Mouse (Mus musculus) liver, embryonic 16.5 days (tissue): ENCODE results near the gene Ube4a. TPM values are rescaled to one million over a fixed set of nuclear protein-coding genes. Genes with fewer than 3 reads are reported as not detected.

Experiments used
- ATAC-seq: fragments of 200-750 bp; cut with Nextera tagmentation; 2 replicates; pipeline ENCODE4 v1.8.0; 2017; ENCODE audit warnings: low read depth, mild to moderate bottlenecking, moderate number of reproducible peaks, moderate library complexity
- H3K27ac ChIP-seq: fragments of 300-500 bp; sonication (generic); 2 replicates; pipeline ENCODE4 v1.5.1; 2014; ENCODE audit warnings: mild to moderate bottlenecking, low read length
- H3K27me3 ChIP-seq: fragments of 300-500 bp; sonication (generic); 2 replicates; pipeline ENCODE4 v1.6.1; 2014; ENCODE audit warnings: low read depth, low read length, mixed read lengths; ENCODE audit not compliant: control insufficient read depth, insufficient read depth
- H3K36me3 ChIP-seq: fragments of 300-500 bp; sonication (generic); 2 replicates; pipeline ENCODE4 v1.6.1; 2014; ENCODE audit warnings: mild to moderate bottlenecking; ENCODE audit not compliant: control insufficient read depth, insufficient read depth
- H3K4me1 ChIP-seq: fragments of 300-500 bp; sonication (generic); 2 replicates; pipeline ENCODE4 v1.6.1; 2014; ENCODE audit warnings: low read depth, low read length, mixed read lengths; ENCODE audit not compliant: control insufficient read depth
- H3K4me2 ChIP-seq: fragments of 300-500 bp; sonication (generic); 2 replicates; pipeline ENCODE4 v1.6.1; 2014; ENCODE audit warnings: low read depth, low read length, mixed read lengths
- H3K4me3 ChIP-seq: fragments of 300-500 bp; sonication (generic); 2 replicates; pipeline ENCODE4 v1.5.1; 2014; ENCODE audit warnings: low read depth, mild to moderate bottlenecking, low read length
- H3K9ac ChIP-seq: fragments of 300-500 bp; sonication (generic); 2 replicates; pipeline ENCODE4 v1.6.1; 2014; ENCODE audit warnings: low read depth, low read length
- H3K9me3 ChIP-seq: fragments of 300-500 bp; sonication (generic); replicated peaks from 2 replicates; pipeline ENCODE4 v1.6.1; 2016; ENCODE audit warnings: low read length; ENCODE audit not compliant: control insufficient read depth
- WGBS: fragments of 180-500 bp; shearing (Covaris S2); extraction: QIAGEN DNeasy Blood & Tissue Kit; methylation state at CpG from one replicate; pipeline ENCODE4 v1.1.7; 2014; ENCODE audit not compliant: insufficient replicate concordance; 5-methylcytosine and 5-hydroxymethylcytosine counted together
- polyA plus RNA-seq: library from polyadenylated mRNA; unstranded; fragments of >200 nt; fragmentation: Nextera tagmentation; extraction: Ambion mirVana; gene quantifications from 2 replicates; pipeline ENCODE4 v1.2.1, GENCODE M21; 2015

Ube4a gene
- polyA plus RNA-seq, 1 experiment from 2014 or later: 11.5 TPM

GRCm38 (mm10) chr9:44882436-44882980 is 82.9 kb downstream of the Ube4a start:
- no peak for ATAC-seq
- H3K27me3 ChIP-seq: no peaks in the 10 kb centered on the region; the same call in none of the 2 replicates
- H3K9ac ChIP-seq: peak overlapping the region; percentile 80
- H3K27ac ChIP-seq: peak overlapping the region; percentile 22; the same call in 1 of the 2 replicates
- H3K36me3 ChIP-seq: no peaks in the 10 kb centered on the region
- H3K4me1 ChIP-seq: peaks cover 34% of the 10 kb centered on the region
- 0% methylated on average over 26 of the region's 27 CpGs for WGBS
- peak overlapping the region; percentile 93 for H3K4me3 ChIP-seq
- peak overlapping the region; percentile 99 for H3K4me2 ChIP-seq
- H3K9me3 ChIP-seq: no peaks in the 10 kb centered on the region

- Histone ChIP-seq H3K9ac (peak overlapping the region; percentile 80), H3K27me3 (no peaks in the 10 kb centered on the region; the same call in none of the 2 replicates), H3K4me3 (peak overlapping the region; percentile 93), H3K36me3 (no peaks in the 10 kb centered on the region), H3K9me3 (no peaks in the 10 kb centered on the region), H3K4me1 (peaks cover 34% of the 10 kb centered on the region), H3K27ac (peak overlapping the region; percentile 93), H3K4me2 (peak overlapping the region; percentile 99)
- under 1% methylated on average over 28 of the region's 29 CpGs for WGBS
- peak; percentile 51 for ATAC-seq
These were observed 83.4 kb downstream of the Ube4a start for GRCm38 (mm10) chr9:44881941-44882435.

DNA sequence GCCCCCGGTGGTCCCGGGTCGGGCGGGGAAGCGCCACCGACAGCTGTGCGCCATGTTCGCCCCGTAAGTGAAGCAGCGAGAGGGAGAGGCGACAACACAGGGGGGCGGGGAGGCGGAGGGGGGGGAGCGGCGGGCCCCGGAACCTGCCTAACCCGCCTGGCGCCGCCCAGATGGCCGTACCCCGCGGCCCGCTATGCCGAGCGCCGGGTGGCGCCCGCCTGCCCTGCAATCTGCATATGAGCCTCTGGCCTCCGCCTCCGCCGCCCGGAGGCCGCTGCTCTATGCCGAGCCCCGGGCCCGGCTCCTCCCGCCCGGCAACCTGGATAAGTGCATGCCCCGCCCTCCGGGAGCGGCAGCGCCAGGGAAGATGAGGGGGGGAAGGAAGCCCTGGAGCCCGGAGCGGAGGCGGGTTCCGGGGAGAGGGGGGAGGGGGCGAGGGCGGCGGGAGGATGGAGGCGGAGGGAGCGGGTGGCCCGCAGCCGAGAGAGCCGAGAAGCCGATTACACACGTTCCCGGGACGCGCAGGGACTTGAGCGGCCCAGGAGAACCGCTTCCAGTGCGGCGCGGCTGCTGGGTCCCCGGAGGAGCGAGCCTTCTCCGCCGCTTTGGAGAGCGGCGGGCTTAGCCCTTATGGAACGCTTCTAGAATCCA is 84.1 kb downstream of the Ube4a start, which contains the start of gene Kmt2a:
Kmt2a (minus strand) TSS at position 76 of the 651 bp plus-strand sequence.
- WGBS: 0% methylated on average over 61 of the region's 71 CpGs
- Histone ChIP-seq H3K9me3 (no peaks in the 10 kb centered on the region), H3K27ac (peak within 1 kb of the TSS; percentile 93), H3K36me3 (no peaks in the 10 kb centered on the region), H3K4me3 (peak within 1 kb of the TSS; percentile 93), H3K4me1 (peaks cover 34% of the 10 kb centered on the region), H3K9ac (peak within 1 kb of the TSS; percentile 92), H3K27me3 (no peaks in the 10 kb centered on the region; the same call in none of the 2 replicates), H3K4me2 (peak within 1 kb of the TSS; percentile 99)
- peak; percentile 87 for ATAC-seq

- Histone ChIP-seq H3K9me3 (no peaks in the 10 kb centered on the region), H3K4me3 (peak overlapping the region; percentile 93), H3K36me3 (no peaks in the 10 kb centered on the region), H3K4me2 (peak overlapping the region; percentile 99), H3K4me1 (peaks cover 34% of the 10 kb centered on the region), H3K27me3 (no peaks in the 10 kb centered on the region; the same call in none of the 2 replicates), H3K9ac (peak overlapping the region; percentile 92), H3K27ac (peak overlapping the region; percentile 86)
- peak; percentile 7 for ATAC-seq
- 0% methylated on average over 44 of the region's 44 CpGs for WGBS
These were observed 84.9 kb downstream of the Ube4a start for GRCm38 (mm10) chr9:44880309-44881081.

DNA sequence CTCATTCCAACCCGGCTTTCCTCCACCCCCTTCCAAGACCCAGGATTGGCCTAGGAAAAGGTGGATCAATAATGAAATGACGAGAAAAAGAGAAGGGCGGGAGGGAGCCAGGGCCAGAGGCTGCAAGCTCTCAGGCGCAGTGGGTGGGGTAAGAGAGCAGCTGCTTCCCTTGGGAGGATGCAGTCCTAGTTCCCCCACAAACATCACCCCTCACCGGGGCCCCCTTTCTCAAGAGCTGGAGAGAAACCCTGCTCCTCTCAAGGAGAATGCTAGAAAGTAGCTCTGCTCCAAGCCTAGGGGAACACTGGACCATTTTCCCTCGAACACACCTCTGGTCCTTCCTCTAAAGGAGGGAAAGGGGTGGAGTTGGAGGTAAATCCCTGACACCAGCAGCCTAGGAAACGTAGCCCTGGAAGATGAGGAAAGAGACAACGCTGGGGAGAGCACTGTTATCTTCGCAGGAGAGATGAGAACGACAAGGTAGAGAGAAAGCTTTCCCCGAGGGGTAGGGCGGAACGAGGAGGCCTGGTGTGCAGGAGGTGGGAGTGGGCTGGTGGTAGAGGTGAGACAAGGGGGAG is 85.6 kb downstream of the Ube4a start:
- Histone ChIP-seq H3K9ac (peak overlapping the region; percentile 92), H3K4me3 (peak overlapping the region; percentile 93), H3K4me1 (peaks cover 34% of the 10 kb centered on the region), H3K4me2 (peak overlapping the region; percentile 99), H3K27ac (peak overlapping the region; percentile 2), H3K27me3 (no peaks in the 10 kb centered on the region; the same call in none of the 2 replicates), H3K9me3 (no peaks in the 10 kb centered on the region), H3K36me3 (no peaks in the 10 kb centered on the region)
- ATAC-seq: no peak
- under 1% methylated on average over 13 of the region's 13 CpGs for WGBS

DNA sequence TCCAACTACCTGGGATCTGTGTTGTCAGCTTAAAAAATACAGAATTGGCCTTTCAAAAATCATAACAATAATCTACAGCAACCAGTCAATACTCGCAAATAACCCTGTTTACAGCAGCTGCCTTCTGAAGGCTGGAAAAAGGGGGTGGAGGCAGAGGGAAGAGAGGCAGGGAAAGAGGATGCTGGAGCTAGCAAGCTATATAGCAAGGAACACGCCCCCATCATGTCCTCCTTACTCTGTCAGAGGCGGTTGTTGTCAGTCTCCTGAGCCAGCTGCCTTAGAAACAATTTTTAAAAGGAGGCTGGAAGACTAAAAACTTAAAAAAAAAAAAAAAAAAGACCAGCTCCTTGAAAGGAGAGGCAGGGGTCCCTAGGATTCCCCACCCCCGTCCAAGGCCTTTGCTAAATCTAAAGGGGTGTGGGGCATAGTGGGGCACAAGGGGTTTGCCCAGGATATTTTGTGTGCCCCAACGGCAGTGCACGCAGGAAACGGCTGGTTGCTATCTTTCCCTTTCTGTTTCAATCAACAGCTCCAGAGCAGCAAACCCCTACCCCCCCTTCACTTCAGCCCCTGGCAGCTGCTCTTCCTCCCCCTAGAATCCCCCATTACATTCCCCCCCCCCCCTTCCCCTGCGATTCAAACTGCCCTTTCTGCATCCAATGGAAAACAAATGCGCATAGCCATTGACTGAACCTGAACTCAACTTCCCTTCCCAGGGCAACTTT is 86.5 kb downstream of the Ube4a start:
- Histone ChIP-seq H3K9ac (peak overlapping the region; percentile 92; the same call in 1 of the 2 replicates), H3K27me3 (no peaks in the 10 kb centered on the region; the same call in none of the 2 replicates), H3K4me2 (peak overlapping the region; percentile 99), H3K4me3 (peak overlapping the region; percentile 93), H3K9me3 (no peaks in the 10 kb centered on the region), H3K4me1 (peaks cover 34% of the 10 kb centered on the region), H3K36me3 (no peaks in the 10 kb centered on the region), H3K27ac (peak overlapping the region; percentile 2; the same call in 1 of the 2 replicates)
- WGBS: 11% methylated on average over 9 of the region's 9 CpGs
- ATAC-seq: no peak

DNA sequence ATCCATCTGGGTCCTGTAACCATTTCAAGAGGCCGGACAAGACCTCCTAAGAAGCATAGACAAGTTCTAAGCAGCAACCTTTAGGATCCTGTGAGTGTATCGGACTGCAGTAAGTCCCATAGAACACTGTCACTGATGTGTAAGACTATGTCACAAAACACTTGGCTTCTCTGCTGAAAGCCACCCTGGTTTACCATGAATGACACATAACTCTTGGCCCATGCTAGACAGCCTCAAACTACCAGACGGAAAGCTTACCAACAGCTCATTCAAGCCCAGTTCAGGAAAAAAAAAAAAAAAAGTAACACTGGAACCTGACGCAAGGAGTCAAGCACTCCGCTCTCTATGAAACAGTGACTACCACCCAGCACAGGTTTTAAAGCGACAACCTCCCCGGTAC is 87.7 kb downstream of the Ube4a start:
- 85% methylated on average over 7 of the region's 7 CpGs for WGBS
- no peak for ATAC-seq
- H3K4me2 ChIP-seq: no peak overlapping the region

DNA sequence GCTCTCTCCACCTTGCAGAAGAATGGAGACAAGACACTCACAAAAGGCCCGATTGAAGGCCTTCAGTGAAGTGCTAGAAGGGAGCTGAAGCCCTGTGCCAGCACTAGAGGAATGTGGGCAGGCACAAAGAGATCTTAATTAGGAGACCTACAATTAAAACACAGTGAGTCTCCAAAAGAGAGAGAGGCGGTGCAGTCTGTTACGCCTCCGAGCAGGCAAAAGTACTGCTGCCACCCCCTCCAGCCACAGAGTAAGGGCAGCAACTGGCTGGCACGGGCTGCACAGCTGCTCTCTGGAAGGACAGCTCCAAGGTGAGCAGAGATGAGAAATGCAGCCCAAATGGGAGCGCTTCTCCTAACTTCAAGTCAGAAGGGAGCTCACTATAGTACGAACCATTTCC is 89.9 kb downstream of the Ube4a start:
- peaks cover 25% of the 10 kb centered on the region for H3K4me1 ChIP-seq
- no peaks in the 10 kb centered on the region for H3K27me3 ChIP-seq
- no peak overlapping the region for H3K4me3 ChIP-seq
- H3K36me3 ChIP-seq: no peaks in the 10 kb centered on the region
- ATAC-seq: no peak
- H3K9me3 ChIP-seq: no peaks in the 10 kb centered on the region
- H3K9ac ChIP-seq: no peak overlapping the region
- no peak overlapping the region for H3K27ac ChIP-seq
- 75% methylated on average over 7 of the region's 7 CpGs for WGBS
- H3K4me2 ChIP-seq: no peak overlapping the region

More for the DNA sequence above, 87.7 kb downstream of the Ube4a start:
- Histone ChIP-seq H3K27me3 (no peaks in the 10 kb centered on the region), H3K27ac (no peak overlapping the region), H3K4me1 (peaks cover 32% of the 10 kb centered on the region), H3K9ac (no peak overlapping the region), H3K4me3 (no peak overlapping the region), H3K36me3 (no peaks in the 10 kb centered on the region), H3K9me3 (no peaks in the 10 kb centered on the region)
